Mouse (Mus musculus) bone marrow, adult 2 months (tissue): ENCODE results near the gene Cntn3. TPM values are rescaled to one million over a fixed set of nuclear protein-coding genes. Genes with fewer than 3 reads are reported as not detected.

Experiments used
- H3K27ac ChIP-seq: fragments of 200-500 bp; 2 replicates; pipeline ENCODE4 v1.5.1; 2012; ENCODE audit warnings: low read depth, mild to moderate bottlenecking, control low read depth, inconsistent platforms, low read length; ENCODE audit not compliant: control insufficient read depth, poor library complexity, insufficient read depth
- H3K4me1 ChIP-seq: fragments of 200-500 bp; 2 replicates; pipeline ENCODE4 v1.6.1; 2011; ENCODE audit warnings: low read length; ENCODE audit not compliant: control insufficient read depth, insufficient read depth
- H3K4me3 ChIP-seq: fragments of 200-500 bp; replicated peaks from 2 replicates; pipeline ENCODE3; 2011; ENCODE audit warnings: mild to moderate bottlenecking, low read depth, low read length, control low read depth; ENCODE audit not compliant: control insufficient read depth
- CTCF ChIP-seq: fragments of 200-500 bp; IDR thresholded peaks from 2 replicates; pipeline ENCODE4 v1.5.1; 2011; ENCODE audit warnings: low read length, control low read depth; ENCODE audit not compliant: control insufficient read depth, insufficient read depth
- POLR2A ChIP-seq: fragments of 200-500 bp; IDR thresholded peaks from 2 replicates; pipeline ENCODE4 v1.6.1; 2011; ENCODE audit warnings: low read depth, mild to moderate bottlenecking, control low read depth, low read length, borderline replicate concordance; ENCODE audit not compliant: control insufficient read depth
- WGBS: fragments of 180-500 bp; shearing (Covaris S2); methylation state at CpG from one replicate; pipeline ENCODE4 v1.1.7; 2018; 5-methylcytosine and 5-hydroxymethylcytosine counted together
- polyA plus RNA-seq: library from polyadenylated mRNA; stranded (reverse); fragments of >200 nt; gene quantifications from 2 replicates; pipeline ENCODE4 v1.2.4, GENCODE M21; 2011; ENCODE audit warnings: low replicate concordance; ENCODE audit not compliant: missing spikeins, insufficient read depth, insufficient read length

The Cntn3 gene
- polyA plus RNA-seq, 1 experiment: not detected

GRCm38 (mm10) chr6:102523037-102523436 is 49.9 kb downstream of the Cntn3 start:
- Histone ChIP-seq H3K4me1 (no peaks in the 10 kb centered on the region), H3K27ac (no peak overlapping the region), H3K4me3 (no peak overlapping the region)
- WGBS: 75% methylated on average over 2 of the region's 2 CpGs
- no peak for TF ChIP-seq CTCF
- TF ChIP-seq POLR2A: no peak

DNA sequence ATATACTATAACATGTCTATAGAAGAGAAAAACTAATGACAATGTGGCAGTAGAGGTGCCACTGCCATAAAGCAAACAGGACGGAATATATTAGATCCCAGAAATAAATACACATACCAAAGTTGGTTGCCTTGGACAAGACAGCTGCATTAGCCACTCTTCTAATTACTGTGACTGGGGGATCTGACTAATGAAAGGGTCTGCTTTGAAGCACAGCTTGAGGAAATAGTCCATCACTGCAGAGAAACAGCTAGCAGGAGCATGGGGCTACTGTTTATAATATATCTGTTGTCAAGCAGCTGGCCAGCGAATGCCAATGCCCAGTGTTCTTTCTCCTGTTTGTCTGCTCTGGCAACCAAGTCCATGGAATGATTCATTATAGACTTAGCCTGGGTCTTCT is 51.9 kb downstream of the Cntn3 start:
- TF ChIP-seq CTCF: no peak
- TF ChIP-seq POLR2A: no peak
- no peak overlapping the region for H3K4me3 ChIP-seq
- H3K4me1 ChIP-seq: no peaks in the 10 kb centered on the region
- H3K27ac ChIP-seq: no peak overlapping the region
- 71% methylated on average over 2 of the region's 2 CpGs for WGBS

DNA sequence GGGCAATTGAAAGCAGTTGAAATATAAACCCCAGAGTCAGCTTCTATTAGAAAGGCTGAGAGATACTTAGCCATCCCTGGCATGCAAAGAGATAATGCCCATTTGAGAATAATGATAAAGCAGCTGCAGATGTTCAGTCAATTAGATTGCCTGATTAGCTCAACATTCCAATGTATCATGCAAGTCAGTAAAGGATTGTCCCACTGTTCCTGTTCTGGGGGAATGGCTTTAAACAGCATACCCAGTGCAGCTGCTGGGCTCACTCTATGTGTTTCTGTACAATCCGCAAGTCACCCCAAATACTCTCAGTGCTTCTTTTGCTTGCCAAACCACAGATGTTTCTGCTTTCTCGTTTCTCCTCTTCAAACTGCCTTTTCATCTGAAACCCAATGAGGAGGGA is 57.7 kb downstream of the Cntn3 start:
- 71% methylated on average over 2 of the region's 2 CpGs for WGBS
- Histone ChIP-seq H3K27ac (no peak overlapping the region), H3K4me3 (no peak overlapping the region), H3K4me1 (no peaks in the 10 kb centered on the region)
- TF ChIP-seq CTCF (no peak), POLR2A (no peak)

GRCm38 (mm10) chr6:102512085-102512484 is 60.8 kb downstream of the Cntn3 start:
- Histone ChIP-seq H3K4me3 (no peak overlapping the region), H3K4me1 (no peaks in the 10 kb centered on the region), H3K27ac (no peak overlapping the region)
- TF ChIP-seq CTCF (no peak), POLR2A (no peak)
- 66% methylated on average over 1 of the region's 1 CpGs for WGBS

- H3K27ac ChIP-seq: no peak overlapping the region
- H3K4me3 ChIP-seq: no peak overlapping the region
- H3K4me1 ChIP-seq: no peaks in the 10 kb centered on the region
- TF ChIP-seq POLR2A (no peak), CTCF (no peak)
These were observed 87.4 kb downstream of the Cntn3 start for GRCm38 (mm10) chr6:102485509-102485908.

DNA sequence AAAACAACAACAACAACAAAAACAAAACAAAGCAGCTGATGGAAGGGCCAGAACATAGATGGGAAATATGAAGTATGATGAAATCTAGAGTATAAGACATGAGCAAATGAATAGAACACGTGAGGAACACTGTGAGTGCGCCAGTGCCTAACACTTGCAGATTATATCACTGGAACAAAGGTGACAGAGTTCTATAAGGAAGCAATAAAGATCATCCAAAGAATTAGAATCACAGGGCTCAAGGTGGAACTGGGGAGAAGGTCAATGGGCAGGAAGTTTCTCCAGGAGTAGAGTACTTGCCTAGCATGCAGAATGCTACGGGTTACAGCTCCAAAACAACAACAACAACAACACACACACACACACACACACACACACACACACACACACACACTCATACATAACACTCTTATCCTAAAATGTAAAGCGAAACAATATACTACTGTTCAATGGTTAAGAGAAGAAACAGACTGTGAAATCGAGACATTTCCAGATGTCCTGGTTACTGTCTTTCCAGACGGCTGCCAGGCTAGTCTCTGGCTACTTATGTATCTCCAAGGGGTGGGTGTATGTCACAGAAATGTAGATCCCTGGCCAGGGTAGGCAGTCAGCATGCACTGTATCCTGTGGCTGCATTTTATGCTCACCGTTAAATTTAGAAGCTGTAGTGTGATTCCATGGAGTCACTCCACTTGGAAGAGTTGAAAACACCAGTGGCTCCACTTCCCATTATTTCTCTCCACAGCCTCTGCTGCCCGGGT is 94.4 kb downstream of the Cntn3 start:
- Histone ChIP-seq H3K4me1 (no peaks in the 10 kb centered on the region), H3K4me3 (no peak overlapping the region), H3K27ac (no peak overlapping the region)
- 73% methylated on average over 8 of the region's 8 CpGs for WGBS
- no peak for TF ChIP-seq CTCF
- no peak for TF ChIP-seq POLR2A

GRCm38 (mm10) chr6:102438353-102438752 is 134.5 kb downstream of the Cntn3 start:
- Histone ChIP-seq H3K4me1 (no peaks in the 10 kb centered on the region), H3K27ac (no peak overlapping the region), H3K4me3 (no peak overlapping the region)
- 64% methylated on average over 4 of the region's 4 CpGs for WGBS
- TF ChIP-seq POLR2A (no peak), CTCF (no peak)

DNA sequence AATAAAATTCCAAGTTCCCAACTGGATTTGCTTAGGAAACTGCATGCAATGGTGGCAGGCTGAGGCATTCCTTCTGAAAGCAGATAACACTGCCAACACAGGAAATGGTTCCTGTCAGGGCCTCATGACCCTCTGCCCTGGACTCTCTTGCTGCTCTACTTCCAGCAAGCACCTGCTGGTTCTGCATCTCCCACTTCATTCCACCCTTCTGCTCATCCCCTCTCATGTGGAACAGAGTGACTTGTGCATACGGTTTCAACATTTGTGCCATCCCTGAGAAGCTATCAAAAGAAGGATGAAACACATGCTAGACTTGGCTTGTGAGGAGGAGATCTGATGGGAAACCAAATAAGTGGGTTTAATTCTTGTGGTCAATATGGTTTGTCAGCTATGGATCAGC is 145.4 kb downstream of the Cntn3 start:
- 78% methylated on average over 1 of the region's 1 CpGs for WGBS
- Histone ChIP-seq H3K4me1 (no peaks in the 10 kb centered on the region), H3K4me3 (no peak overlapping the region), H3K27ac (no peak overlapping the region)
- no peak for TF ChIP-seq POLR2A
- no peak for TF ChIP-seq CTCF

GRCm38 (mm10) chr6:102421781-102422180 is 151.1 kb downstream of the Cntn3 start:
- 58% methylated on average over 1 of the region's 1 CpGs for WGBS
- no peak overlapping the region for H3K27ac ChIP-seq
- H3K4me1 ChIP-seq: no peaks in the 10 kb centered on the region
- no peak overlapping the region for H3K4me3 ChIP-seq
- no peak for TF ChIP-seq POLR2A
- no peak for TF ChIP-seq CTCF
